Mouse (Mus musculus): ENCODE measurements at regions not wholly inside any gene's neighbourhood (a gene's known extent, or its start where the extent isn't known, plus 50 kb on each side); places are given as distances from the start of the nearest gene placed in this dataset.

GRCm38 (mm10) chr10:30132243-30132642 is 68.1 kb downstream of the Cenpw start:
- ATAC-seq (ENCODE audit: low FRiP score) = no peak
- H3K27ac ChIP-seq = no peak overlapping the region
- no peaks in the 10 kb centered on the region for H3K4me1 ChIP-seq (replicated peaks; ENCODE audit: control insufficient read depth, insufficient read depth, low read length)
- H3K4me3 ChIP-seq (replicated peaks; ENCODE audit: low read length) = no peak overlapping the region
- no peaks in the 10 kb centered on the region for H3K36me3 ChIP-seq (replicated peaks; ENCODE audit: control insufficient read depth, insufficient read depth)
- no peaks in the 10 kb centered on the region for H3K9me3 ChIP-seq (ENCODE audit: control insufficient read depth, low read length)
- no peak overlapping the region for H3K4me2 ChIP-seq (replicated peaks)
- no peak for DNase-seq (ENCODE audit: low spot score)
- no peak overlapping the region for H3K9ac ChIP-seq
- H3K27me3 ChIP-seq (ENCODE audit: control insufficient read depth, insufficient read depth, low read length) = no peaks in the 10 kb centered on the region

GRCm38 (mm10) chr10:30110341-30110740 is 90.0 kb downstream of the Cenpw start:
- H3K9me3 ChIP-seq (ENCODE audit: control insufficient read depth, low read length) = no peaks in the 10 kb centered on the region
- no peak for ATAC-seq (ENCODE audit: low FRiP score)
- WGBS = 75% methylated on average over 3 of the region's 3 CpGs
- H3K27ac ChIP-seq = no peak overlapping the region
- no peak for DNase-seq (ENCODE audit: low spot score)
- no peak overlapping the region for H3K4me2 ChIP-seq (replicated peaks)
- H3K27me3 ChIP-seq (ENCODE audit: control insufficient read depth, insufficient read depth, low read length) = no peaks in the 10 kb centered on the region
- H3K36me3 ChIP-seq (replicated peaks; ENCODE audit: control insufficient read depth, insufficient read depth) = no peaks in the 10 kb centered on the region
- H3K4me1 ChIP-seq (replicated peaks; ENCODE audit: control insufficient read depth, insufficient read depth, low read length) = no peaks in the 10 kb centered on the region
- H3K4me3 ChIP-seq (replicated peaks; ENCODE audit: low read length) = no peak overlapping the region
- no peak overlapping the region for H3K9ac ChIP-seq

- no peaks in the 10 kb centered on the region for H3K36me3 ChIP-seq (replicated peaks; ENCODE audit: control insufficient read depth, insufficient read depth)
- no peaks in the 10 kb centered on the region for H3K9me3 ChIP-seq (ENCODE audit: control insufficient read depth, low read length)
- H3K4me2 ChIP-seq (replicated peaks) = no peak overlapping the region
- no peaks in the 10 kb centered on the region for H3K4me1 ChIP-seq (replicated peaks; ENCODE audit: control insufficient read depth, insufficient read depth, low read length)
- no peaks in the 10 kb centered on the region for H3K27me3 ChIP-seq (ENCODE audit: control insufficient read depth, insufficient read depth, low read length)
- no peak overlapping the region for H3K4me3 ChIP-seq (replicated peaks; ENCODE audit: low read length)
- ATAC-seq (ENCODE audit: low FRiP score) = no peak
- DNase-seq (ENCODE audit: low spot score) = no peak
- H3K9ac ChIP-seq = no peak overlapping the region
- no peak overlapping the region for H3K27ac ChIP-seq
Observed at GRCm38 (mm10) chr10:30102443-30102842, 97.9 kb downstream of the Cenpw start.

- Histone ChIP-seq H3K27ac (no peak overlapping the region), H3K9me3 (ENCODE audit: control insufficient read depth, low read length) (no peaks in the 10 kb centered on the region), H3K9ac (no peak overlapping the region), H3K4me1 (replicated peaks; ENCODE audit: control insufficient read depth, insufficient read depth, low read length) (no peaks in the 10 kb centered on the region), H3K4me3 (replicated peaks; ENCODE audit: low read length) (no peak overlapping the region), H3K36me3 (replicated peaks; ENCODE audit: control insufficient read depth, insufficient read depth) (no peaks in the 10 kb centered on the region), H3K4me2 (replicated peaks) (no peak overlapping the region), H3K27me3 (ENCODE audit: control insufficient read depth, insufficient read depth, low read length) (no peaks in the 10 kb centered on the region)
- no peak for ATAC-seq (ENCODE audit: low FRiP score)
- DNase-seq (ENCODE audit: low spot score) = no peak
Observed at GRCm38 (mm10) chr10:30094603-30095002, 105.8 kb downstream of the Cenpw start.

GRCm38 (mm10) chr10:30091549-30091948 is 108.8 kb downstream of the Cenpw start:
- Histone ChIP-seq H3K27ac (no peak overlapping the region), H3K36me3 (replicated peaks; ENCODE audit: control insufficient read depth, insufficient read depth) (no peaks in the 10 kb centered on the region), H3K9me3 (ENCODE audit: control insufficient read depth, low read length) (no peaks in the 10 kb centered on the region), H3K4me1 (replicated peaks; ENCODE audit: control insufficient read depth, insufficient read depth, low read length) (no peaks in the 10 kb centered on the region), H3K27me3 (ENCODE audit: control insufficient read depth, insufficient read depth, low read length) (no peaks in the 10 kb centered on the region), H3K9ac (no peak overlapping the region), H3K4me2 (replicated peaks) (no peak overlapping the region), H3K4me3 (replicated peaks; ENCODE audit: low read length) (no peak overlapping the region)
- 0% methylated on average over 1 of the region's 1 CpGs for WGBS
- ATAC-seq (ENCODE audit: low FRiP score) (no peak), DNase-seq (ENCODE audit: low spot score) (no peak)

- ATAC-seq (ENCODE audit: low FRiP score) (peak; percentile 60; the same call in 1 of the 2 replicates), DNase-seq (ENCODE audit: low spot score) (no peak)
- Histone ChIP-seq H3K27me3 (ENCODE audit: control insufficient read depth, insufficient read depth, low read length) (no peaks in the 10 kb centered on the region), H3K4me2 (replicated peaks) (no peak overlapping the region), H3K36me3 (replicated peaks; ENCODE audit: control insufficient read depth, insufficient read depth) (no peaks in the 10 kb centered on the region), H3K4me3 (replicated peaks; ENCODE audit: low read length) (no peak overlapping the region), H3K27ac (no peak overlapping the region), H3K9ac (no peak overlapping the region), H3K9me3 (ENCODE audit: control insufficient read depth, low read length) (no peaks in the 10 kb centered on the region), H3K4me1 (replicated peaks; ENCODE audit: control insufficient read depth, insufficient read depth, low read length) (no peaks in the 10 kb centered on the region)
- 62% methylated on average over 7 of the region's 7 CpGs for WGBS
Observed at GRCm38 (mm10) chr10:30089406-30089805, 111.0 kb downstream of the Cenpw start.

GRCm38 (mm10) chr10:30085059-30085458 is 115.3 kb downstream of the Cenpw start:
- no peaks in the 10 kb centered on the region for H3K9me3 ChIP-seq (ENCODE audit: control insufficient read depth, low read length)
- DNase-seq (ENCODE audit: low spot score) (no peak), ATAC-seq (ENCODE audit: low FRiP score) (no peak)
- H3K36me3 ChIP-seq (replicated peaks; ENCODE audit: control insufficient read depth, insufficient read depth) = no peaks in the 10 kb centered on the region
- H3K27me3 ChIP-seq (ENCODE audit: control insufficient read depth, insufficient read depth, low read length) = no peaks in the 10 kb centered on the region
- 85% methylated on average over 5 of the region's 5 CpGs for WGBS
- no peak overlapping the region for H3K4me2 ChIP-seq (replicated peaks)
- no peak overlapping the region for H3K27ac ChIP-seq
- no peak overlapping the region for H3K4me3 ChIP-seq (replicated peaks; ENCODE audit: low read length)
- H3K4me1 ChIP-seq (replicated peaks; ENCODE audit: control insufficient read depth, insufficient read depth, low read length) = no peaks in the 10 kb centered on the region
- H3K9ac ChIP-seq = no peak overlapping the region

GRCm38 (mm10) chr10:30066692-30067091 is 133.7 kb downstream of the Cenpw start:
- 92% methylated on average over 2 of the region's 2 CpGs for WGBS

GRCm38 (mm10) chr10:30030621-30031020 is 169.7 kb downstream of the Cenpw start:
- Histone ChIP-seq H3K4me1 (replicated peaks; ENCODE audit: control insufficient read depth, insufficient read depth, low read length) (no peaks in the 10 kb centered on the region), H3K9ac (no peak overlapping the region), H3K27me3 (ENCODE audit: control insufficient read depth, insufficient read depth, low read length) (no peaks in the 10 kb centered on the region), H3K27ac (no peak overlapping the region), H3K9me3 (ENCODE audit: control insufficient read depth, low read length) (no peaks in the 10 kb centered on the region), H3K4me2 (replicated peaks) (no peak overlapping the region), H3K36me3 (replicated peaks; ENCODE audit: control insufficient read depth, insufficient read depth) (no peaks in the 10 kb centered on the region), H3K4me3 (replicated peaks; ENCODE audit: low read length) (no peak overlapping the region)
- no peak for DNase-seq (ENCODE audit: low spot score)
- no peak for ATAC-seq (ENCODE audit: low FRiP score)
- 83% methylated on average over 4 of the region's 4 CpGs for WGBS

More at GRCm38 (mm10) chr10:30066692-30067091, 133.7 kb downstream of the Cenpw start:
- Histone ChIP-seq H3K4me2 (replicated peaks) (no peak overlapping the region), H3K4me3 (replicated peaks; ENCODE audit: low read length) (no peak overlapping the region), H3K9me3 (ENCODE audit: control insufficient read depth, low read length) (no peaks in the 10 kb centered on the region), H3K4me1 (replicated peaks; ENCODE audit: control insufficient read depth, insufficient read depth, low read length) (no peaks in the 10 kb centered on the region), H3K27me3 (ENCODE audit: control insufficient read depth, insufficient read depth, low read length) (no peaks in the 10 kb centered on the region), H3K9ac (no peak overlapping the region), H3K27ac (no peak overlapping the region), H3K36me3 (replicated peaks; ENCODE audit: control insufficient read depth, insufficient read depth) (no peaks in the 10 kb centered on the region)
- ATAC-seq (ENCODE audit: low FRiP score) = no peak
- no peak for DNase-seq (ENCODE audit: low spot score)

- H3K36me3 ChIP-seq (replicated peaks; ENCODE audit: control insufficient read depth, insufficient read depth) = no peaks in the 10 kb centered on the region
- H3K4me1 ChIP-seq (replicated peaks; ENCODE audit: control insufficient read depth, insufficient read depth, low read length) = no peaks in the 10 kb centered on the region
- no peak overlapping the region for H3K4me3 ChIP-seq (replicated peaks; ENCODE audit: low read length)
- no peak for ATAC-seq (ENCODE audit: low FRiP score)
- no peak overlapping the region for H3K4me2 ChIP-seq (replicated peaks)
- no peak overlapping the region for H3K27ac ChIP-seq
- no peaks in the 10 kb centered on the region for H3K27me3 ChIP-seq (ENCODE audit: control insufficient read depth, insufficient read depth, low read length)
- no peaks in the 10 kb centered on the region for H3K9me3 ChIP-seq (ENCODE audit: control insufficient read depth, low read length)
- no peak for DNase-seq (ENCODE audit: low spot score)
- WGBS = 84% methylated on average over 6 of the region's 6 CpGs
- H3K9ac ChIP-seq = no peak overlapping the region
Observed at GRCm38 (mm10) chr10:30002950-30003636, 197.3 kb downstream of the Cenpw start.
